Mouse (Mus musculus) right cerebral cortex, postnatal 4 days (tissue): Measurements from ENCODE around the gene Gng5.

Experiments
- DNase-seq: peaks from one replicate; pipeline ENCODE4 v3.0.0-alpha.2; 2022

Gene Gng5

GRCm38 (mm10) chr3:146499431-146500002, at the start of gene Gng5, which contains the start of gene Spata1:
TSS of gene Gng5 (plus strand) at chr3:146499807.
TSS of gene Spata1 (minus strand) at chr3:146499753.
- DNase-seq, result peak; percentile 84

GRCm38 (mm10) chr3:146450371-146450841, 49.2 kb upstream of the Gng5 start:
- DNase-seq, result peak; percentile 89

- no peak for DNase-seq
Measured at GRCm38 (mm10) chr3:146451375-146451774, 48.2 kb upstream of the Gng5 start.

GRCm38 (mm10) chr3:146462939-146463338, 36.7 kb upstream of the Gng5 start:
- no peak for DNase-seq

- DNase-seq, result no peak
Measured at GRCm38 (mm10) chr3:146469226-146469625, 30.4 kb upstream of the Gng5 start.

GRCm38 (mm10) chr3:146472657-146473056, 26.9 kb upstream of the Gng5 start:
- no peak for DNase-seq

- DNase-seq, result no peak
Measured at GRCm38 (mm10) chr3:146473741-146474140, 25.9 kb upstream of the Gng5 start.

GRCm38 (mm10) chr3:146474428-146474827, 25.2 kb upstream of the Gng5 start:
- DNase-seq, result no peak

GRCm38 (mm10) chr3:146482044-146482443, 17.6 kb upstream of the Gng5 start:
- no peak for DNase-seq

- no peak for DNase-seq
Measured at GRCm38 (mm10) chr3:146486464-146486863, 13.1 kb upstream of the Gng5 start.

GRCm38 (mm10) chr3:146494941-146495340, 4.7 kb upstream of the Gng5 start:
- DNase-seq, result no peak

- no peak for DNase-seq
Measured at GRCm38 (mm10) chr3:146498989-146499388, 618 bp upstream of the Gng5 start.

GRCm38 (mm10) chr3:146500003-146500809, 599 bp downstream of the Gng5 start:
- DNase-seq, result peak; percentile 38

- no peak for DNase-seq
Measured at GRCm38 (mm10) chr3:146500810-146501201, 1.2 kb downstream of the Gng5 start.

- no peak for DNase-seq
Measured at GRCm38 (mm10) chr3:146501601-146502123, 2.1 kb downstream of the Gng5 start.

GRCm38 (mm10) chr3:146506711-146507110, 7.1 kb downstream of the Gng5 start:
- no peak for DNase-seq

GRCm38 (mm10) chr3:146520226-146520797, 20.7 kb downstream of the Gng5 start:
- DNase-seq, result no peak

- DNase-seq, result peak; percentile 83
Measured at GRCm38 (mm10) chr3:146520798-146521651, 21.4 kb downstream of the Gng5 start, which contains the start of gene Rpf1. TSS of gene Rpf1 (minus strand) at chr3:146521429.

- DNase-seq, result no peak
Measured at GRCm38 (mm10) chr3:146521652-146522020, 22.0 kb downstream of the Gng5 start.

- no peak for DNase-seq
Measured at GRCm38 (mm10) chr3:146528335-146528734, 28.7 kb downstream of the Gng5 start.

- DNase-seq, result no peak
Measured at GRCm38 (mm10) chr3:146534986-146535385, 35.4 kb downstream of the Gng5 start.

- DNase-seq, result no peak
Measured at GRCm38 (mm10) chr3:146540521-146541273, 41.1 kb downstream of the Gng5 start.
